Mouse (Mus musculus) T-helper 2 cell (primary cell): Measurements from ENCODE around the gene Syn3.

ENCODE experiments used
- in situ Hi-C: fragments of 300-600 bp; cut with MboI, MseI; formaldehyde crosslinking; loops from one replicate; pipeline ENCODE4 v1.15.1; 2025; ENCODE audit warnings: high pct_unique_total_duplicates

Syn3 gene

GRCm38 (mm10) chr10:86339121-86339520 lies 159.6 kb downstream of the Syn3 start:
- in situ Hi-C loops, result no loop called here

- in situ Hi-C loops, result no loop called here
These were observed 160.5 kb downstream of the Syn3 start for GRCm38 (mm10) chr10:86338121-86338715.

GRCm38 (mm10) chr10:86337239-86337638 lies 161.5 kb downstream of the Syn3 start:
- in situ Hi-C loops, result no loop called here

- in situ Hi-C loops, result no loop called here
These were observed 162.2 kb downstream of the Syn3 start for GRCm38 (mm10) chr10:86336506-86336905.

GRCm38 (mm10) chr10:86334581-86334980 lies 164.1 kb downstream of the Syn3 start:
- in situ Hi-C loops, result no loop called here

GRCm38 (mm10) chr10:86332942-86333341 lies 165.8 kb downstream of the Syn3 start:
- in situ Hi-C loops, result no loop called here

GRCm38 (mm10) chr10:86331681-86332281 lies 166.9 kb downstream of the Syn3 start:
- in situ Hi-C loops, result no loop called here

GRCm38 (mm10) chr10:86330993-86331680 lies 167.6 kb downstream of the Syn3 start:
- in situ Hi-C loops, result no loop called here

- in situ Hi-C loops, result loop anchor here (5.0 kb wide), 1 partner anchor 72 kb away; no protein-coding TSS in a partner anchor
These were observed 169.3 kb downstream of the Syn3 start for GRCm38 (mm10) chr10:86329241-86329882.

GRCm38 (mm10) chr10:86328691-86329090 lies 170.0 kb downstream of the Syn3 start:
- in situ Hi-C loops, result loop anchor here (5.0 kb wide), 1 partner anchor 71 kb away; no protein-coding TSS in a partner anchor

GRCm38 (mm10) chr10:86328143-86328542 lies 170.6 kb downstream of the Syn3 start:
- in situ Hi-C loops, result loop anchor here (5.0 kb wide), 1 partner anchor 71 kb away; no protein-coding TSS in a partner anchor

GRCm38 (mm10) chr10:86325272-86325671 lies 173.4 kb downstream of the Syn3 start:
- in situ Hi-C loops, result loop anchor here (5.0 kb wide), 1 partner anchor 68 kb away; no protein-coding TSS in a partner anchor

GRCm38 (mm10) chr10:86323275-86323994 lies 175.3 kb downstream of the Syn3 start:
- in situ Hi-C loops, result no loop called here

- in situ Hi-C loops, result no loop called here
These were observed 176.7 kb downstream of the Syn3 start for GRCm38 (mm10) chr10:86322006-86322405.

GRCm38 (mm10) chr10:86321194-86321593 lies 177.5 kb downstream of the Syn3 start:
- in situ Hi-C loops, result no loop called here

GRCm38 (mm10) chr10:86320204-86320603 lies 178.5 kb downstream of the Syn3 start:
- in situ Hi-C loops, result no loop called here

GRCm38 (mm10) chr10:86319526-86319925 lies 179.2 kb downstream of the Syn3 start:
- in situ Hi-C loops, result no loop called here

GRCm38 (mm10) chr10:86318552-86319140 lies 180.1 kb downstream of the Syn3 start:
- in situ Hi-C loops, result no loop called here

GRCm38 (mm10) chr10:86317633-86318032 lies 181.1 kb downstream of the Syn3 start:
- in situ Hi-C loops, result no loop called here

- in situ Hi-C loops, result no loop called here
These were observed 183.2 kb downstream of the Syn3 start for GRCm38 (mm10) chr10:86315513-86315912.

- in situ Hi-C loops, result no loop called here
These were observed 185.2 kb downstream of the Syn3 start for GRCm38 (mm10) chr10:86313448-86313847.
